Mouse (Mus musculus): Measurements from ENCODE around the gene Cntnap5a. TPM values are rescaled to one million over a fixed set of nuclear protein-coding genes. Genes with fewer than 3 reads are reported as not detected.

The Cntnap5a gene
- polyA plus RNA-seq, 1 experiment from 2014 or later: not detected

DNA sequence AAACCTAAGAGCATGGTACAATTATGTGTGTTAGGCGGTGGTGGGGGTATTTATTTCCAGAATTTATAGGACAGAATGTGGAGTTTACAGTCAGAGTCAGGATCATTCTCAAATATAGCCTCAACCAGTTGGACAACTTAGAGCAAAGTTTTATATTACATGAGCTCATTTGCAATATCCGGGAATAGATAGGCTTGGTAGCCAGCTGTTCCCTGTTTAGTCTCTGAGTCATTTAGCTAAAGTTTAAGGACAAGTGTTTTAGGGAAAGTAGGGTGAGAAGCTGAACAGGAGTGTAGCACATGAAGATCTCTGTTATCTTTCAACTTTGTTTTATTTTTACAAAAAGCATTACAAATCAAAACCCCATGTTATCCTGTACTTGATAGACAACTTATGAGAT, 559.3 kb downstream of the Cntnap5a start:
- no peaks in the 10 kb centered on the region for H3K4me1 ChIP-seq (ENCODE audit: control insufficient read depth, insufficient read depth, low read length)
- H3K9me3 ChIP-seq (ENCODE audit: control insufficient read depth, low read length): no peaks in the 10 kb centered on the region
- WGBS: 75% methylated on average over 2 of the region's 2 CpGs
- no peaks in the 10 kb centered on the region for H3K36me3 ChIP-seq (ENCODE audit: control insufficient read depth, insufficient read depth, low read length)
- no peak overlapping the region for H3K4me3 ChIP-seq (ENCODE audit: low read length)
- H3K27me3 ChIP-seq (ENCODE audit: control insufficient read depth, insufficient read depth, low read length): no peaks in the 10 kb centered on the region
- no peak for ATAC-seq (ENCODE audit: low FRiP score, low TSS enrichment)
- H3K9ac ChIP-seq (ENCODE audit: low read depth, low read length): no peak overlapping the region
- H3K4me2 ChIP-seq (replicated peaks; ENCODE audit: low read depth, low read length): no peak overlapping the region
- no peak overlapping the region for H3K27ac ChIP-seq (ENCODE audit: low read depth, low read length)

DNA sequence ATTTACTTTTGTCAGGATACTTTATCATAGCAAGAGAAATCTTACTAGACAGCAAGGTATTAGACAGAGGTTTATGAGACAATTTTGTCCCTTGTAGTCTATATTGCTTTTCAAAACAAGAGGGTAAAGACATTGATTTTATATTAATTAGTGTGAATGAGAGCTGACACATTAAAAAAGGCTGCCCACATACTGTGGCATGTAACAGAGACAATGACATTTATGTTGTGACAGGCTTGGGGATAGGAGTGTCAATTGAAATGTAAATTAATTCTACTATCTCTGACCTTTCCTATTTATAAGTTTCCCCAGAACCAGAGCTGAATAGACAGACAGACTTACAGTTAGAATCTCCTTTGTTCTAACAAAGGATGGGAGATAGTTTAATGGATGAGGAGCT, 596.6 kb downstream of the Cntnap5a start:
- no peak overlapping the region for H3K4me3 ChIP-seq (ENCODE audit: low read length)
- H3K4me2 ChIP-seq (replicated peaks; ENCODE audit: low read depth, low read length): no peak overlapping the region
- peaks cover 3% of the 10 kb centered on the region; the same call in 1 of the 2 replicates for H3K9me3 ChIP-seq (ENCODE audit: control insufficient read depth, low read length)
- no peaks in the 10 kb centered on the region for H3K27me3 ChIP-seq (ENCODE audit: control insufficient read depth, insufficient read depth, low read length)
- no peak overlapping the region for H3K27ac ChIP-seq (ENCODE audit: low read depth, low read length)
- no peak overlapping the region for H3K9ac ChIP-seq (ENCODE audit: low read depth, low read length)
- no peak for ATAC-seq (ENCODE audit: low FRiP score, low TSS enrichment)
- no peaks in the 10 kb centered on the region for H3K36me3 ChIP-seq (ENCODE audit: control insufficient read depth, insufficient read depth, low read length)
- H3K4me1 ChIP-seq (ENCODE audit: control insufficient read depth, insufficient read depth, low read length): no peaks in the 10 kb centered on the region

DNA sequence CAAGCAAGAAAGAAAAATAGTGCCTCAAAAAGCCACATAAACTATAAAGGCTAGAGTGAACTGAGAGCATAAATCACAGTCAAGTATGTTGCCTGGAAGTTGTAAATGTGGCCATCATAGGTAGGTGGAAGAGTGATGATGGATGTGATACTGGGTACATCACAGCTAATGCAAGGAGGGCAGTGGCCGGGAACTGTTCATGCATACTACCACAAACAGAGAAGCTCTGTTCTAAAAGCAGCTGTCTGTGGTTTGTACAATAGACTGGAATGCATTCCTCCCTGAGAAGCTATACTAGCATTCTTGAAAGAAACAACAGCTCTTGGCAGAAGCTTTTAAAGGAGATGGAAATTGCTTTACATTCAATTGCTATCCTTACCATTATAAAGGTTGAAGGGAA, 599.4 kb downstream of the Cntnap5a start:
- Histone ChIP-seq H3K9ac (ENCODE audit: low read depth, low read length) (no peak overlapping the region), H3K27ac (ENCODE audit: low read depth, low read length) (no peak overlapping the region), H3K4me1 (ENCODE audit: control insufficient read depth, insufficient read depth, low read length) (no peaks in the 10 kb centered on the region), H3K4me3 (ENCODE audit: low read length) (no peak overlapping the region), H3K9me3 (ENCODE audit: control insufficient read depth, low read length) (no peaks in the 10 kb centered on the region), H3K4me2 (replicated peaks; ENCODE audit: low read depth, low read length) (no peak overlapping the region), H3K36me3 (ENCODE audit: control insufficient read depth, insufficient read depth, low read length) (no peaks in the 10 kb centered on the region), H3K27me3 (ENCODE audit: control insufficient read depth, insufficient read depth, low read length) (no peaks in the 10 kb centered on the region)
- WGBS: 17% methylated on average over 1 of the region's 1 CpGs
- peak; percentile 32; the same call in 1 of the 2 replicates for ATAC-seq (ENCODE audit: low FRiP score, low TSS enrichment)

DNA sequence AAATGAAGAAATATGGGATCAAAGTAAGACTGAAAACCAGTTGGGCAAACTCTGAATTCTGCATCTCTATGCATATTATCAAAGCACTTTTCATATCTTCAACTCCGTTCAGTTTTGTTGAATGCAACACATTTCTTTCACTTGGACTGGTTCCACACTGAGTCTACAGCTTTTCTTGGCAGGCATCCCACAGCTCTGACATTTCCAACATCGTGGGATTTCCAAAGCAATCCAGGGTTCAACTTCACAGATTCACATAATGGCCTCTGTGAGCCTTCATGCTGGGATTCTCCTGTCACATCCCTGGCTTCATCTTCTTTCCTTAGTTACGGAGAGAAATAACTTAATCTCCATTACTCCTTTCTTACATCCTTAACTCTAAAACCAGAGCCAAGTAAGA, 622.0 kb downstream of the Cntnap5a start:
- Histone ChIP-seq H3K27ac (ENCODE audit: low read depth, low read length) (no peak overlapping the region), H3K9ac (ENCODE audit: low read depth, low read length) (no peak overlapping the region), H3K4me3 (ENCODE audit: low read length) (no peak overlapping the region), H3K9me3 (ENCODE audit: control insufficient read depth, low read length) (no peaks in the 10 kb centered on the region), H3K4me1 (ENCODE audit: control insufficient read depth, insufficient read depth, low read length) (no peaks in the 10 kb centered on the region), H3K36me3 (ENCODE audit: control insufficient read depth, insufficient read depth, low read length) (no peaks in the 10 kb centered on the region), H3K27me3 (ENCODE audit: control insufficient read depth, insufficient read depth, low read length) (no peaks in the 10 kb centered on the region), H3K4me2 (replicated peaks; ENCODE audit: low read depth, low read length) (no peak overlapping the region)
- WGBS: 60% methylated on average over 3 of the region's 3 CpGs
- ATAC-seq (ENCODE audit: low FRiP score, low TSS enrichment): no peak

DNA sequence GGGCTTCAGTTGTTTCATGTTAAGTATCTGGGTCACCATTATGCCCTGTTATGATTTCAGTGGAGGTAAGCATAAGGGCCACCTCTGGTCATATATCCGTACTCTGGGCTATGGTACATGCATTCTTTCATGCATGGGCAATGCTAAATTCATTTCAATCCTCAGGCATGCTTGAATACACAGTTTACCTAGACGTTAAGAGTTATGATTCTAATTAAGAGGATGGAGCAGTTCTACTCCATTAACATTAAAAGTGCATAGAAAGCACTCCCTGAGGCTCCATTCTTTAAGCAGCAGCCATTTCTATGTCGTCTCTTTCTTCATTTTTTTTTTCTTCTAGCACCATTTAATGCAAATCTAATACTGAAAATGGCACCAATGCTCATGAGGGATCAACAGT, 627.0 kb downstream of the Cntnap5a start:
- WGBS: 67% methylated on average over 3 of the region's 3 CpGs
- Histone ChIP-seq H3K36me3 (ENCODE audit: control insufficient read depth, insufficient read depth, low read length) (no peaks in the 10 kb centered on the region), H3K4me2 (replicated peaks; ENCODE audit: low read depth, low read length) (no peak overlapping the region), H3K27me3 (ENCODE audit: control insufficient read depth, insufficient read depth, low read length) (no peaks in the 10 kb centered on the region), H3K9me3 (ENCODE audit: control insufficient read depth, low read length) (no peaks in the 10 kb centered on the region), H3K4me1 (ENCODE audit: control insufficient read depth, insufficient read depth, low read length) (no peaks in the 10 kb centered on the region), H3K4me3 (ENCODE audit: low read length) (no peak overlapping the region), H3K27ac (ENCODE audit: low read depth, low read length) (no peak overlapping the region), H3K9ac (ENCODE audit: low read depth, low read length) (no peak overlapping the region)
- ATAC-seq (ENCODE audit: low FRiP score, low TSS enrichment): no peak

DNA sequence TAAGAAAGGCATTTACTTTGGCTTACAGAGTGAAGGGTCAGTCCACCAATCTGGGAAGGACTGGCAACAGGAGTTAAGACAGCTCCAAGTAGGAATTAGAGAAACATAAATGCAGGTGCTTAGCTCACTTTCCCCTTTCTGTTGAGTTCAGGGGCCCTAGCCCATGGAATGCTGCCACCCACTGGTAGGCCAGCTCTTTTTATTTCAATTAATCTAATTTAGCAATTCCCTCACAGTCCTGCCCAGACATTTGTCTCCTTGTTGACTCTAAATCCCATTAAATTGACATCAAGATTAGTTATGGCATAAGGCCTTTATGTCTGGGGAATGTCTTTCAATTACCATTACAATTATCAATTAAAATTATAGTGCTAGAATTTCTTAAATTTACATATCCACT, 628.7 kb downstream of the Cntnap5a start:
- Histone ChIP-seq H3K4me1 (ENCODE audit: control insufficient read depth, insufficient read depth, low read length) (no peaks in the 10 kb centered on the region), H3K27ac (ENCODE audit: low read depth, low read length) (no peak overlapping the region), H3K9me3 (ENCODE audit: control insufficient read depth, low read length) (no peaks in the 10 kb centered on the region), H3K4me2 (replicated peaks; ENCODE audit: low read depth, low read length) (no peak overlapping the region), H3K9ac (ENCODE audit: low read depth, low read length) (no peak overlapping the region), H3K4me3 (ENCODE audit: low read length) (no peak overlapping the region), H3K27me3 (ENCODE audit: control insufficient read depth, insufficient read depth, low read length) (no peaks in the 10 kb centered on the region), H3K36me3 (ENCODE audit: control insufficient read depth, insufficient read depth, low read length) (no peaks in the 10 kb centered on the region)
- no peak for ATAC-seq (ENCODE audit: low FRiP score, low TSS enrichment)

DNA sequence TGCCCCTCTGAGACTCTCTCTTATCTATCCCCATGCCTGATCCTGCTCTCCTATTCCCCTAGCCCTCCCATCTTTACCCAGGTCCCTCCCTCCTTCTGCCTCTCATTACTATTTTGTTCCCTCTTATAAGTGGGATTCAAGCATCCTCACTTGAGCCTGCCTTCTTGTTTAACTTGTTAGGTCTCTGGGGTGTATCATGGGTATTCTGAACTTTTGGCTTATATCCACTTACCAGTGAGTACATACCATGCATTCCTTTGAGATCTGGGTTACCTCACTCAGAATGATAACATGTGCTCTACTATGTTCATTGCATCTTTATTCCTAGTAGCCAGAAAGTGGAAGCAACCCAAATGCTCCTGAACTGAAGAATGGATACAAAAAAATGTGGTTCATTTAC, 639.9 kb downstream of the Cntnap5a start:
- H3K27ac ChIP-seq (ENCODE audit: low read depth, low read length): no peak overlapping the region
- no peaks in the 10 kb centered on the region for H3K9me3 ChIP-seq (ENCODE audit: control insufficient read depth, low read length)
- no peak overlapping the region for H3K4me3 ChIP-seq (ENCODE audit: low read length)
- H3K4me2 ChIP-seq (replicated peaks; ENCODE audit: low read depth, low read length): no peak overlapping the region
- no peaks in the 10 kb centered on the region for H3K4me1 ChIP-seq (ENCODE audit: control insufficient read depth, insufficient read depth, low read length)
- no peak for ATAC-seq (ENCODE audit: low FRiP score, low TSS enrichment)
- no peaks in the 10 kb centered on the region for H3K27me3 ChIP-seq (ENCODE audit: control insufficient read depth, insufficient read depth, low read length)
- H3K36me3 ChIP-seq (ENCODE audit: control insufficient read depth, insufficient read depth, low read length): no peaks in the 10 kb centered on the region
- H3K9ac ChIP-seq (ENCODE audit: low read depth, low read length): no peak overlapping the region

DNA sequence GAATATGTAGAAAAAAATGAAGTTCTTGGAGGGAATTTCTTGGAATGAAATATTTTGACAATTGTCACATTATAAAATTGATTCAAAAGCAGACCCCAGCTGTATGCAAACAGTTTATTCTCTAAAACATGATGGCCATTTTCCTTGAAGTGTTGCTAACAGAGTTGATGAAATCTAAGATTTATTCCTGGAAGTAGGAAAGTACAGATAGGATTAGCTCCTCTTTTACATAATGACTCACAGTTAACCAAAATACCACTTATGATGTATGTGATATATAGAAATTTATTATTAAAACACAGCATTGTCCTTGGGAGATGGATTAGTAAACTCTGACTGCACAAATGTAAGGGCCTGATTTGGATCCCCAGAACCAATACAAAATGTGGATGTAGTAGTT, 669.1 kb downstream of the Cntnap5a start:
- Histone ChIP-seq H3K36me3 (ENCODE audit: control insufficient read depth, insufficient read depth, low read length) (no peaks in the 10 kb centered on the region), H3K4me2 (replicated peaks; ENCODE audit: low read depth, low read length) (no peak overlapping the region), H3K9ac (ENCODE audit: low read depth, low read length) (no peak overlapping the region), H3K27me3 (ENCODE audit: control insufficient read depth, insufficient read depth, low read length) (no peaks in the 10 kb centered on the region), H3K27ac (ENCODE audit: low read depth, low read length) (no peak overlapping the region), H3K4me3 (ENCODE audit: low read length) (no peak overlapping the region), H3K9me3 (ENCODE audit: control insufficient read depth, low read length) (no peaks in the 10 kb centered on the region), H3K4me1 (ENCODE audit: control insufficient read depth, insufficient read depth, low read length) (no peaks in the 10 kb centered on the region)
- ATAC-seq (ENCODE audit: low FRiP score, low TSS enrichment): no peak

DNA sequence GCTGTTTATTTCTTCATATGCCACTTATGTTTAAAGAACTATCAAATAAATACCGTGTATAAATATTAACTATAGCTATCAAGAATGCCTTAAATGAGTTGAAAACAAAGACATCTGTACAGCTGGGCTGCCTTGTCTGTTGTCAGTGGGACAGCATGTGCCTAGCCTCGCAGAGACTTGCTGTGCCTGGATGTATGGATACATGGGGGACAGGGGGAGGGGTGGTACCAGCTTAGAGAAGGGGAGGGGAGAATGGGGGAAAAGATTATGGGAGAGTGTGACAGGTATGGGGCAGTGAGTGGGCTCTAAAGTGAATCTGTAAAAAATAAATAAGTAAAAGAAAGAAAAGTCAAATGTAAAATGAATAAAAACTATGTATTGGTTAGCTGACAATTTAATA, 681.0 kb downstream of the Cntnap5a start:
- ATAC-seq (ENCODE audit: low FRiP score, low TSS enrichment): no peak
- Histone ChIP-seq H3K4me3 (ENCODE audit: low read length) (no peak overlapping the region), H3K27ac (ENCODE audit: low read depth, low read length) (no peak overlapping the region), H3K27me3 (ENCODE audit: control insufficient read depth, insufficient read depth, low read length) (no peaks in the 10 kb centered on the region), H3K9ac (ENCODE audit: low read depth, low read length) (no peak overlapping the region), H3K4me2 (replicated peaks; ENCODE audit: low read depth, low read length) (no peak overlapping the region), H3K4me1 (ENCODE audit: control insufficient read depth, insufficient read depth, low read length) (no peaks in the 10 kb centered on the region), H3K36me3 (ENCODE audit: control insufficient read depth, insufficient read depth, low read length) (no peaks in the 10 kb centered on the region), H3K9me3 (ENCODE audit: control insufficient read depth, low read length) (no peaks in the 10 kb centered on the region)
- 59% methylated on average over 2 of the region's 2 CpGs for WGBS

DNA sequence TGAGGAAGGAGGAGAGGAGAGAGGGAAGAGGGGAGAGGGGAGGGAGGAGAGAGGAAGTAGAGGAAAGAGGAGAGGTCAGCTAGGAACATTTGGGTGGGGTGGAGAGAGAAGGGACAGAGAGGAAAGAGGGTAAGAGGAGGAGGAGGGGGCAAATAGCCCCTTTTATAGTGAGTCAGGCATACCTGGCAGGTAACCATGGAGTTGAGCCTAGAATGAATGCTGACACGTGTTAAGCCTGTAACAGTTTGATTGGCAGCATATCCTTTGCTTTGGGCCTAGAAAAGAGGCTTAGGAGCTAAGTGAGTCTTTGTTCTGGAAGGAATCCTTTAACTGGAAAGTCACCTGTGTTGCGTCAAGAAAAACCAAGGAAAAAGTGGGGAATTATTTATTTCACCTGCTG, 681.6 kb downstream of the Cntnap5a start:
- Histone ChIP-seq H3K27ac (ENCODE audit: low read depth, low read length) (no peak overlapping the region), H3K27me3 (ENCODE audit: control insufficient read depth, insufficient read depth, low read length) (no peaks in the 10 kb centered on the region), H3K36me3 (ENCODE audit: control insufficient read depth, insufficient read depth, low read length) (no peaks in the 10 kb centered on the region), H3K4me1 (ENCODE audit: control insufficient read depth, insufficient read depth, low read length) (no peaks in the 10 kb centered on the region), H3K4me2 (replicated peaks; ENCODE audit: low read depth, low read length) (no peak overlapping the region), H3K9me3 (ENCODE audit: control insufficient read depth, low read length) (no peaks in the 10 kb centered on the region), H3K9ac (ENCODE audit: low read depth, low read length) (no peak overlapping the region), H3K4me3 (ENCODE audit: low read length) (no peak overlapping the region)
- whole genome bisulfite sequencing: 39% methylated on average over 2 of the region's 2 CpGs
- no peak for ATAC-seq (ENCODE audit: low FRiP score, low TSS enrichment)

Measured in kidney, embryonic 14.5 days (tissue).